Comparison of ENCODE assay signal across 1 mouse cellular context in the genomic region with DNA sequence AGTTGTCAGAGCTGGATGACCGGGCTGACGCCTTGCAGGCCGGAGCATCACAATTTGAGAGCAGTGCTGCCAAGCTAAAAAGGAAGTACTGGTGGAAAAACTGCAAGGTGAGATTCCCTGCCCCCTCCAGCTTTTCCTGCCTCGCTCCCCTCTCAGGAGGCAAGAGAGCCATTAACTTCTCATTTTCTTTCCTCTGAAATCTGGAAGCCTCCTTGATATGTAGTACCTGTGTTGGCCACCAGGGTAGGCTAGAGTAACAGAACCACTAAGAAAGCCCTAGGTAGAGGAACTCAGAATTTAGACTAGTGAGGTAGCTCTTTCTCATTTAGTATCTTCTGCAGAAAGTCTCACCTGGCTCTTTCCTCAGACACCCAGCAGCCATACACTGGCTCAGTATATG.
TF ChIP-seq lines count a peak whose summit lies in the region.

No protein-coding gene starts in this region.

TF ChIP-seq in CH12.LX, 34 proteins besides CTCF, POLR2A, EP300 and RAD21 (continued from another document):
- TF ChIP-seq IRF4 (IDR thresholded peaks at IDR 0.05; ENCODE audit: low read depth, low read length) (0 out of 2 replicates have a peak, but pooled peaks have one; percentile 20), MAX (IDR thresholded peaks at IDR 0.05; ENCODE audit: low read length) (no peak), ZC3H11A (IDR thresholded peaks at IDR 0.05; ENCODE audit: low read depth, low read length) (peak; percentile 46), ZKSCAN1 (IDR thresholded peaks at IDR 0.05; ENCODE audit: borderline replicate concordance, low read depth, low read length) (no peak), NELFE (IDR thresholded peaks at IDR 0.05; ENCODE audit: low read depth, low read length) (no peak)
